Mouse (Mus musculus) heart, embryonic 12.5 days (tissue): ENCODE results near the gene Klhl31. TPM values are rescaled to one million over a fixed set of nuclear protein-coding genes. Genes with fewer than 3 reads are reported as not detected.

Experiments used
- ATAC-seq: fragments of 200-750 bp; cut with Nextera tagmentation; 2 replicates; pipeline ENCODE4 v1.8.0; 2017; ENCODE audit warnings: moderate TSS enrichment, moderate library complexity; ENCODE audit not compliant: insufficient number of reproducible peaks, low FRiP score
- H3K27ac ChIP-seq: fragments of 300-500 bp; sonication (generic); 2 replicates; pipeline ENCODE4 v1.5.1; 2016; ENCODE audit warnings: mild to moderate bottlenecking, moderate library complexity; ENCODE audit not compliant: poor library complexity, severe bottlenecking
- H3K27me3 ChIP-seq: fragments of 300-500 bp; sonication (generic); replicated peaks from 2 replicates; pipeline ENCODE4 v1.6.1; 2016; ENCODE audit warnings: mild to moderate bottlenecking, moderate library complexity
- H3K36me3 ChIP-seq: fragments of 300-500 bp; sonication (generic); 2 replicates; pipeline ENCODE4 v1.6.1; 2016; ENCODE audit warnings: mild to moderate bottlenecking, moderate library complexity
- H3K4me1 ChIP-seq: fragments of 300-500 bp; sonication (generic); replicated peaks from 2 replicates; pipeline ENCODE4 v1.6.1; 2016; ENCODE audit warnings: mild to moderate bottlenecking
- H3K4me2 ChIP-seq: fragments of 300-500 bp; sonication (generic); 2 replicates; pipeline ENCODE4 v1.6.1; 2016; ENCODE audit warnings: mild to moderate bottlenecking, moderate library complexity
- H3K4me3 ChIP-seq: fragments of 300-500 bp; sonication (generic); 2 replicates; pipeline ENCODE4 v1.5.1; 2016; ENCODE audit warnings: mild to moderate bottlenecking
- H3K9ac ChIP-seq: fragments of 300-500 bp; sonication (generic); 2 replicates; pipeline ENCODE4 v1.6.1; 2016; ENCODE audit warnings: mild to moderate bottlenecking, moderate library complexity
- H3K9me3 ChIP-seq: fragments of 300-500 bp; sonication (generic); replicated peaks from 2 replicates; pipeline ENCODE4 v1.6.1; 2016; ENCODE audit warnings: mild to moderate bottlenecking, moderate library complexity
- WGBS: fragments of 180-500 bp; shearing (Covaris S2); methylation state at CpG from one replicate; pipeline ENCODE4 v1.1.7; 2016; 5-methylcytosine and 5-hydroxymethylcytosine counted together
- polyA plus RNA-seq: library from polyadenylated mRNA; unstranded; fragments of >200 nt; fragmentation: Nextera tagmentation; extraction: Ambion mirVana; gene quantifications from 2 replicates; pipeline ENCODE4 v1.2.1, GENCODE M21; 2016

The Klhl31 gene
- polyA plus RNA-seq, 1 experiment from 2014 or later: 59.4 TPM

- H3K9me3 ChIP-seq: no peaks in the 10 kb centered on the region
- H3K4me2 ChIP-seq: no peak overlapping the region
- no peaks in the 10 kb centered on the region for H3K36me3 ChIP-seq
- 73% methylated on average over 6 of the region's 6 CpGs for WGBS
- H3K27me3 ChIP-seq: no peaks in the 10 kb centered on the region
- no peak overlapping the region for H3K27ac ChIP-seq
- H3K4me1 ChIP-seq: no peaks in the 10 kb centered on the region
- no peak for ATAC-seq
- H3K9ac ChIP-seq: no peak overlapping the region
- H3K4me3 ChIP-seq: no peak overlapping the region
Observed at GRCm38 (mm10) chr9:77607295-77607694, 29.0 kb upstream of the Klhl31 start.

GRCm38 (mm10) chr9:77607840-77608239 lies 28.5 kb upstream of the Klhl31 start:
- Histone ChIP-seq H3K9me3 (no peaks in the 10 kb centered on the region), H3K36me3 (no peaks in the 10 kb centered on the region), H3K27ac (no peak overlapping the region), H3K4me2 (no peak overlapping the region), H3K4me3 (no peak overlapping the region), H3K4me1 (no peaks in the 10 kb centered on the region), H3K9ac (no peak overlapping the region), H3K27me3 (no peaks in the 10 kb centered on the region)
- ATAC-seq: no peak
- 24% methylated on average over 7 of the region's 7 CpGs for WGBS

- no peaks in the 10 kb centered on the region for H3K9me3 ChIP-seq
- H3K27me3 ChIP-seq: no peaks in the 10 kb centered on the region
- peaks cover 3% of the 10 kb centered on the region; the same call in 1 of the 2 replicates for H3K4me1 ChIP-seq
- no peak overlapping the region for H3K4me3 ChIP-seq
- no peak overlapping the region for H3K9ac ChIP-seq
- no peak for ATAC-seq
- H3K27ac ChIP-seq: no peak overlapping the region
- H3K36me3 ChIP-seq: no peaks in the 10 kb centered on the region
- H3K4me2 ChIP-seq: no peak overlapping the region
Observed at GRCm38 (mm10) chr9:77610811-77611210, 25.5 kb upstream of the Klhl31 start.

GRCm38 (mm10) chr9:77612349-77612748 lies 24.0 kb upstream of the Klhl31 start:
- Histone ChIP-seq H3K4me3 (no peak overlapping the region), H3K4me2 (no peak overlapping the region), H3K9me3 (no peaks in the 10 kb centered on the region), H3K4me1 (peaks cover 7% of the 10 kb centered on the region), H3K9ac (no peak overlapping the region), H3K36me3 (no peaks in the 10 kb centered on the region), H3K27me3 (no peaks in the 10 kb centered on the region), H3K27ac (no peak overlapping the region)
- 73% methylated on average over 4 of the region's 4 CpGs for WGBS
- no peak for ATAC-seq

GRCm38 (mm10) chr9:77615868-77616267 lies 20.4 kb upstream of the Klhl31 start:
- Histone ChIP-seq H3K4me3 (no peak overlapping the region), H3K4me1 (peaks cover 15% of the 10 kb centered on the region), H3K4me2 (no peak overlapping the region), H3K36me3 (no peaks in the 10 kb centered on the region), H3K9me3 (no peaks in the 10 kb centered on the region), H3K27ac (no peak overlapping the region), H3K9ac (no peak overlapping the region), H3K27me3 (no peaks in the 10 kb centered on the region)
- 63% methylated on average over 4 of the region's 4 CpGs for WGBS
- ATAC-seq: no peak

- Histone ChIP-seq H3K4me3 (no peak overlapping the region), H3K4me2 (no peak overlapping the region), H3K9me3 (no peaks in the 10 kb centered on the region), H3K27me3 (no peaks in the 10 kb centered on the region), H3K4me1 (peaks cover 15% of the 10 kb centered on the region), H3K9ac (no peak overlapping the region), H3K36me3 (no peaks in the 10 kb centered on the region), H3K27ac (no peak overlapping the region)
- WGBS: 67% methylated on average over 4 of the region's 4 CpGs
- ATAC-seq: no peak
Observed at GRCm38 (mm10) chr9:77616796-77617195, 19.5 kb upstream of the Klhl31 start.

GRCm38 (mm10) chr9:77617751-77618150 lies 18.5 kb upstream of the Klhl31 start:
- Histone ChIP-seq H3K9me3 (no peaks in the 10 kb centered on the region), H3K27me3 (no peaks in the 10 kb centered on the region), H3K9ac (no peak overlapping the region), H3K4me2 (no peak overlapping the region), H3K4me1 (peaks cover 16% of the 10 kb centered on the region), H3K36me3 (no peaks in the 10 kb centered on the region), H3K27ac (no peak overlapping the region), H3K4me3 (no peak overlapping the region)
- no peak for ATAC-seq
- WGBS: 49% methylated on average over 6 of the region's 6 CpGs

GRCm38 (mm10) chr9:77618392-77618791 lies 17.9 kb upstream of the Klhl31 start:
- Histone ChIP-seq H3K27me3 (no peaks in the 10 kb centered on the region), H3K4me2 (no peak overlapping the region), H3K4me3 (no peak overlapping the region), H3K4me1 (peaks cover 19% of the 10 kb centered on the region), H3K27ac (no peak overlapping the region), H3K9me3 (no peaks in the 10 kb centered on the region), H3K36me3 (no peaks in the 10 kb centered on the region), H3K9ac (no peak overlapping the region)
- no peak for ATAC-seq
- 68% methylated on average over 2 of the region's 2 CpGs for WGBS

GRCm38 (mm10) chr9:77620077-77620476 lies 16.2 kb upstream of the Klhl31 start:
- H3K27ac ChIP-seq: no peak overlapping the region
- no peaks in the 10 kb centered on the region for H3K27me3 ChIP-seq
- ATAC-seq: no peak
- H3K4me3 ChIP-seq: no peak overlapping the region
- H3K9ac ChIP-seq: no peak overlapping the region
- H3K4me1 ChIP-seq: peaks cover 19% of the 10 kb centered on the region
- H3K4me2 ChIP-seq: no peak overlapping the region
- no peaks in the 10 kb centered on the region for H3K9me3 ChIP-seq
- no peaks in the 10 kb centered on the region for H3K36me3 ChIP-seq
- 87% methylated on average over 6 of the region's 6 CpGs for WGBS

- Histone ChIP-seq H3K4me2 (no peak overlapping the region), H3K4me1 (peaks cover 19% of the 10 kb centered on the region), H3K27me3 (no peaks in the 10 kb centered on the region), H3K9ac (no peak overlapping the region), H3K4me3 (no peak overlapping the region), H3K36me3 (no peaks in the 10 kb centered on the region), H3K27ac (no peak overlapping the region), H3K9me3 (no peaks in the 10 kb centered on the region)
- no peak for ATAC-seq
- WGBS: 55% methylated on average over 2 of the region's 2 CpGs
Observed at GRCm38 (mm10) chr9:77620482-77620881, 15.8 kb upstream of the Klhl31 start.

GRCm38 (mm10) chr9:77622874-77623273 lies 13.4 kb upstream of the Klhl31 start:
- H3K4me2 ChIP-seq: no peak overlapping the region
- 40% methylated on average over 1 of the region's 1 CpGs for WGBS
- H3K9me3 ChIP-seq: no peaks in the 10 kb centered on the region
- no peak overlapping the region for H3K27ac ChIP-seq
- H3K36me3 ChIP-seq: no peaks in the 10 kb centered on the region
- peaks cover 8% of the 10 kb centered on the region for H3K4me1 ChIP-seq
- ATAC-seq: no peak
- H3K27me3 ChIP-seq: no peaks in the 10 kb centered on the region
- H3K4me3 ChIP-seq: no peak overlapping the region
- no peak overlapping the region for H3K9ac ChIP-seq

- H3K4me1 ChIP-seq: peaks cover 6% of the 10 kb centered on the region
- no peak overlapping the region for H3K9ac ChIP-seq
- H3K27me3 ChIP-seq: no peaks in the 10 kb centered on the region
- 83% methylated on average over 6 of the region's 6 CpGs for WGBS
- H3K9me3 ChIP-seq: no peaks in the 10 kb centered on the region
- H3K27ac ChIP-seq: no peak overlapping the region
- no peaks in the 10 kb centered on the region for H3K36me3 ChIP-seq
- H3K4me2 ChIP-seq: no peak overlapping the region
- H3K4me3 ChIP-seq: no peak overlapping the region
- ATAC-seq: no peak
Observed at GRCm38 (mm10) chr9:77623318-77624050, 12.8 kb upstream of the Klhl31 start.
